Mouse (Mus musculus) C2C12 (cell line): ENCODE measurements around the gene Chpf. TPM values are rescaled to one million over a fixed set of nuclear protein-coding genes. Genes with fewer than 3 reads are reported as not detected.

Source experiments
- H3K27me3 ChIP-seq: one replicate; pipeline ENCODE4 v1.6.1; 2011; ENCODE audit not compliant: control insufficient read depth, insufficient read depth, insufficient read length
- H3K36me3 ChIP-seq: one replicate; pipeline ENCODE4 v1.6.1; 2011; ENCODE audit not compliant: control insufficient read depth, insufficient read depth
- H3K4me3 ChIP-seq: one replicate; pipeline ENCODE4 v1.5.1; 2011; ENCODE audit warnings: mild to moderate bottlenecking, control low read depth; ENCODE audit not compliant: poor library complexity, insufficient read depth, severe bottlenecking
- H3K79me2 ChIP-seq: one replicate; pipeline ENCODE4 v1.6.1; 2011; ENCODE audit not compliant: control insufficient read depth, insufficient read depth
- H3K79me3 ChIP-seq: one replicate; pipeline ENCODE4 v1.6.1; 2011; ENCODE audit warnings: low read depth, control low read depth
- H3ac ChIP-seq: one replicate; pipeline ENCODE3; 2011; ENCODE audit warnings: low read depth; ENCODE audit not compliant: control insufficient read depth, insufficient read length
- CEBPB ChIP-seq: IDR thresholded peaks from one replicate; pipeline ENCODE4 v1.6.1; 2011; ENCODE audit warnings: low read depth, mild to moderate bottlenecking, control low read depth, moderate library complexity
- CTCF ChIP-seq: IDR thresholded peaks from one replicate; pipeline ENCODE4 v1.5.1; 2011; ENCODE audit not compliant: control insufficient read depth, insufficient read depth, insufficient read length
- FOSL1 ChIP-seq: IDR thresholded peaks from one replicate; pipeline ENCODE4 v1.8.0; 2011; ENCODE audit warnings: mild to moderate bottlenecking, low read length; ENCODE audit not compliant: poor library complexity, insufficient read depth, severe bottlenecking
- MAX ChIP-seq: IDR thresholded peaks from one replicate; pipeline ENCODE4 v1.6.1; 2011; ENCODE audit warnings: mild to moderate bottlenecking, control low read depth
- MYOD1 ChIP-seq: IDR thresholded peaks from one replicate; pipeline ENCODE4 v1.6.1; 2011; ENCODE audit warnings: low read depth; ENCODE audit not compliant: control insufficient read depth, insufficient read length
- MYOG ChIP-seq: IDR thresholded peaks from one replicate; pipeline ENCODE4 v1.6.1; 2011; ENCODE audit not compliant: control insufficient read depth, insufficient read length; ENCODE audit errors: extremely low read depth
- USF1 ChIP-seq: IDR thresholded peaks from one replicate; pipeline ENCODE4 v1.6.1; 2011; ENCODE audit warnings: low read depth, mild to moderate bottlenecking, control low read depth, moderate library complexity
- long read RNA-seq, 2 experiments: library from polyadenylated mRNA; unstranded; transcript quantifications; one replicate each; pipeline ENCODE4 v2.0.0; 2019 to 2020
- polyA plus RNA-seq: library from polyadenylated mRNA; unstranded; fragments of >200 nt; fragmentation: generic; extraction: Trizol; gene quantifications from one replicate; pipeline ENCODE4 v1.2.1, GENCODE M21; 2012; ENCODE audit warnings: missing spikeins

The Chpf gene
- polyA plus RNA-seq, result 49.3 TPM
- long read RNA-seq, experiment 1, transcript Chpf-201 (4 exons, 2,892 nt), result major isoform, 43 of 60 reads
- long read RNA-seq, experiment 1, partial matches to known transcripts, result 10 of 60 reads
- long read RNA-seq, experiment 1, other reads (novel, unspliced or antisense), result 0 of 60 reads
- long read RNA-seq, experiment 2, transcript Chpf-204 (4 exons, 2,455 nt), result minor isoform, 32 of 426 reads
- long read RNA-seq, experiment 2, transcript Chpf-205 (3 exons, 3,333 nt), result minor isoform, 5 of 426 reads
- long read RNA-seq, experiment 2, transcript Chpf-202 (5 exons, 3,065 nt), result minor isoform, 12 of 426 reads
- long read RNA-seq, experiment 2, transcript Chpf-201 (4 exons, 2,892 nt), result major isoform, 366 of 426 reads
- long read RNA-seq, experiment 2, partial matches to known transcripts, result 9 of 426 reads
- long read RNA-seq, experiment 2, other reads (novel, unspliced or antisense), result 2 of 426 reads

- Histone ChIP-seq H3K36me3 (peaks cover 21% of the 10 kb centered on the region), H3ac (peak within 1 kb of the TSS; percentile 80), H3K27me3 (no peaks in the 10 kb centered on the region), H3K4me3 (peak within 1 kb of the TSS; percentile 55), H3K79me2 (peaks cover 24% of the 10 kb centered on the region), H3K79me3 (no peaks in the 10 kb centered on the region)
- TF ChIP-seq CEBPB (no peak), MAX (peak; percentile 17)
Observed at GRCm38 (mm10) chr1:75478916-75479634, at the start of gene Chpf, which contains the start of gene Tmem198. Chpf (minus strand) TSS chr1:75479307. Tmem198 (plus strand) TSS chr1:75479532.

GRCm38 (mm10) chr1:75524679-75525078 is 45.6 kb upstream of the Chpf start:
- peaks cover 12% of the 10 kb centered on the region for H3K79me2 ChIP-seq
- H3K36me3 ChIP-seq, result peaks cover 6% of the 10 kb centered on the region
- H3ac ChIP-seq, result no peak overlapping the region
- H3K27me3 ChIP-seq, result no peaks in the 10 kb centered on the region
- no peak overlapping the region for H3K4me3 ChIP-seq
- TF ChIP-seq MYOD1 (no peak), CTCF (no peak), CEBPB (no peak), MYOG (no peak), MAX (no peak), USF1 (no peak), FOSL1 (no peak)
- H3K79me3 ChIP-seq, result peaks cover 4% of the 10 kb centered on the region

- Histone ChIP-seq H3K79me3 (peaks cover 4% of the 10 kb centered on the region), H3K79me2 (peaks cover 12% of the 10 kb centered on the region), H3ac (peak within 1 kb of the TSS; percentile 85), H3K27me3 (peaks cover 3% of the 10 kb centered on the region), H3K36me3 (peaks cover 6% of the 10 kb centered on the region), H3K4me3 (peak within 1 kb of the TSS; percentile 55)
- TF ChIP-seq MYOG (no peak), MYOD1 (no peak), CTCF (no peak), USF1 (peak; percentile 60), CEBPB (no peak), MAX (peak; percentile 49), FOSL1 (no peak)
Observed at GRCm38 (mm10) chr1:75521321-75522031, 42.4 kb upstream of the Chpf start, which contains the start of gene Stk11ip. Stk11ip (plus strand) TSS chr1:75521529.

- TF ChIP-seq USF1 (no peak), MYOG (no peak), MAX (no peak)
- H3ac ChIP-seq, result no peak overlapping the region
- H3K4me3 ChIP-seq, result no peak overlapping the region
- H3K79me2 ChIP-seq, result peaks cover 12% of the 10 kb centered on the region
- H3K79me3 ChIP-seq, result peaks cover 4% of the 10 kb centered on the region
- peaks cover 3% of the 10 kb centered on the region for H3K27me3 ChIP-seq
- no peaks in the 10 kb centered on the region for H3K36me3 ChIP-seq
Observed at GRCm38 (mm10) chr1:75519576-75519975, 40.5 kb upstream of the Chpf start.

- no peaks in the 10 kb centered on the region for H3K36me3 ChIP-seq
- H3K4me3 ChIP-seq, result no peak overlapping the region
- H3K27me3 ChIP-seq, result peaks cover 6% of the 10 kb centered on the region
- H3K79me2 ChIP-seq, result peaks cover 12% of the 10 kb centered on the region
- H3ac ChIP-seq, result no peak overlapping the region
- no peak for TF ChIP-seq MYOD1
- no peak for TF ChIP-seq FOSL1
- no peak for TF ChIP-seq USF1
- no peak for TF ChIP-seq MYOG
- no peak for TF ChIP-seq CTCF
- no peak for TF ChIP-seq CEBPB
- H3K79me3 ChIP-seq, result peaks cover 4% of the 10 kb centered on the region
Observed at GRCm38 (mm10) chr1:75518427-75518826, 39.3 kb upstream of the Chpf start.
